Mouse (Mus musculus): Measurements from ENCODE around the gene Slc35g2. TPM values are rescaled to one million over a fixed set of nuclear protein-coding genes. Genes with fewer than 3 reads are reported as not detected.

Slc35g2 gene
- polyA plus RNA-seq (2016; fragmentation: Nextera tagmentation; extraction: Ambion mirVana) = 8.3 and 9.6 TPM in 2 replicates

DNA sequence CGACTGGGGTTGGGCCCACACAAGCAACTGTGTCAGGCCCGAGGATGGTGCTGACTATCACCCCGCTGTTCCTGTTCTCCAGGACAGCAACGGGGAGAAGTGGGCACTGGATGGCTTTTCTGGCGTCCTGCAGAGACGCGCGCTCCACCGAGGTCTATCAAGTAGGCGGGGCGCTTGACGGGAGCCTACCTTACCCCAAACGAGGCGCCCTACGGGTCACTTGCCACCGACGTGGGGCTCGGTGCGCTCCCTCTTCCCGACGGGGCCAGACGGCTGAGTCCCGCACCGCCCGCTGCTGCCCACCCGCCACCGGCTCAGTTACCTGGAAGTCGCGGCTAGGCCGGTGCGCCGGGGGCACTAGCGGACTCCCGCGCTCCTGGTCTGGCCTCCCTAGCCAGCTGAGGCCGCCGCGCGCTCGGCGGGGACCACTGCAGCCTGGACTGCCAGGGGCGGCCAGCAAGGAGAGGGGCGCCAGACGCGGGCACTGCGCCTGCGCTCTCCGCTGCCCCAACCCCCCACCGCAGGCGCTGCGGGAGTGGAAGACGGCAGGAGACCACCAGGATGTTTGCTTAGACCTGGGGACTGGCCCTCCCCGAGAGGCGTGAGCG, at the start of gene Slc35g2:
Gene Slc35g2, minus strand, starts transcription at position 465 of the 608 bp plus-strand sequence.
- Histone ChIP-seq H3K4me1 (replicated peaks) (peaks cover 6% of the 10 kb centered on the region; the same call in 1 of the 2 replicates), H3K4me2 (peak within 1 kb of the TSS; percentile 85), H3K4me3 (peak within 1 kb of the TSS; percentile 82), H3K36me3 (no peaks in the 10 kb centered on the region), H3K9ac (peak within 1 kb of the TSS; percentile 80), H3K27ac (ENCODE audit: poor library complexity, severe bottlenecking) (0 out of 2 replicates have a peak within 1 kb of the TSS, but pooled peaks have one; percentile 19), H3K27me3 (replicated peaks) (no peaks in the 10 kb centered on the region), H3K9me3 (replicated peaks) (no peaks in the 10 kb centered on the region)
- ATAC-seq (ENCODE audit: insufficient number of reproducible peaks, low FRiP score) = peak; percentile 82
- 0% methylated on average over 54 of the region's 55 CpGs for WGBS

DNA sequence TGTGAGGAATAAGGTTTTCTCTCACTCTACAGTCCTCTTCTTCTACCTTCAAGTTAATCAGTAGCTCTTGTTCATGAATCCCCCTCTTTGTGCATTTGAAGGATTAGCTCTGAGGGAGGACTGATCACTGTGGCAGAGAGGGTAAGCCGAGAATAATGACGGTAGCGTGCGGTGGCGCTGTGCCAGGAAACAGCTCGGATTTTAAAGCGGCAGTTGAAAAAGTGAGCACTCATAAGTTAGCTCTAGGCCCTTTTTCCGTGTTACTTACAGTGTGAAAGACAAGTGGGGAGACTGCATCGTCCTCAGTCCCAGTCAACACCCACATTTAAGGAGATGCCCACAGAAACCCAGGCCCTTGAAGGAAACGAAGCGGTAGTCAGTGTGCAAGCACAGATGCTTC, 46.1 kb upstream of the Slc35g2 start:
- H3K9ac ChIP-seq = no peak overlapping the region
- no peak overlapping the region for H3K4me2 ChIP-seq

DNA sequence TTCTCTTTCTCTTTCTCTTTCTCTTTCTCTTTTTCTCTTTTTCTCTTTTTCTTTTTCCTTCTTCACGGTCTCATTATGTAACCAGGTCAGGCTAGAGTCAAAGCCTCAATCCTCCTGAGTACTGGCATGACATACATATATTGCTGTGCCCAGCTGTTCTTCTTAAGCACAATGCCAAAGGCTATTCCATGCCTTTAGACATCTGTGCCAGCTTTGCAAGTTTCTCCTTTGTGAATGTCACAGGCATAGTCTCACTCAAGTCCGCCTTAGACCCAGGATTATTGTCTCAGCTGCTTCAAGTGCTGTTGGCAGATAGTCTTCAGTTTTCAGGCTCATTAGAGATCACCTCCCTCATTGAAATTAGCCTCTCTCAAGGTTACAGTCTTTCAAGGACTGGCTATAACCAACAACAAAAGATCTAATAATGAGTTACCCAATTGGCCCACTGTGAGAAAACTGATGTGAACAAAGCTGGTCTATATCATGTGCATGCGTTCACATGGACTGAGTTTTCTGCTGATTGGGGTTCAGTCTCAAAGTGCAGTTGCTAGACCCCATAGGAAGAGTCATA, 42.7 kb upstream of the Slc35g2 start:
- H3K9ac ChIP-seq = no peak overlapping the region
- H3K4me2 ChIP-seq = no peak overlapping the region
- WGBS = 77% methylated on average over 3 of the region's 3 CpGs
- no peak for ATAC-seq (ENCODE audit: insufficient number of reproducible peaks, low FRiP score)
- no peak overlapping the region for H3K27ac ChIP-seq (ENCODE audit: poor library complexity, severe bottlenecking)
- H3K36me3 ChIP-seq = no peaks in the 10 kb centered on the region
- H3K4me1 ChIP-seq (replicated peaks) = peaks cover 3% of the 10 kb centered on the region
- H3K27me3 ChIP-seq (replicated peaks) = no peaks in the 10 kb centered on the region
- H3K9me3 ChIP-seq (replicated peaks) = no peaks in the 10 kb centered on the region
- H3K4me3 ChIP-seq = no peak overlapping the region

More for the DNA sequence above, 46.1 kb upstream of the Slc35g2 start:
- 58% methylated on average over 11 of the region's 11 CpGs for WGBS
- Histone ChIP-seq H3K9me3 (replicated peaks) (no peaks in the 10 kb centered on the region), H3K27ac (ENCODE audit: poor library complexity, severe bottlenecking) (no peak overlapping the region), H3K27me3 (replicated peaks) (no peaks in the 10 kb centered on the region), H3K36me3 (no peaks in the 10 kb centered on the region), H3K4me3 (no peak overlapping the region), H3K4me1 (replicated peaks) (peaks cover 3% of the 10 kb centered on the region)
- ATAC-seq (ENCODE audit: insufficient number of reproducible peaks, low FRiP score) = no peak

DNA sequence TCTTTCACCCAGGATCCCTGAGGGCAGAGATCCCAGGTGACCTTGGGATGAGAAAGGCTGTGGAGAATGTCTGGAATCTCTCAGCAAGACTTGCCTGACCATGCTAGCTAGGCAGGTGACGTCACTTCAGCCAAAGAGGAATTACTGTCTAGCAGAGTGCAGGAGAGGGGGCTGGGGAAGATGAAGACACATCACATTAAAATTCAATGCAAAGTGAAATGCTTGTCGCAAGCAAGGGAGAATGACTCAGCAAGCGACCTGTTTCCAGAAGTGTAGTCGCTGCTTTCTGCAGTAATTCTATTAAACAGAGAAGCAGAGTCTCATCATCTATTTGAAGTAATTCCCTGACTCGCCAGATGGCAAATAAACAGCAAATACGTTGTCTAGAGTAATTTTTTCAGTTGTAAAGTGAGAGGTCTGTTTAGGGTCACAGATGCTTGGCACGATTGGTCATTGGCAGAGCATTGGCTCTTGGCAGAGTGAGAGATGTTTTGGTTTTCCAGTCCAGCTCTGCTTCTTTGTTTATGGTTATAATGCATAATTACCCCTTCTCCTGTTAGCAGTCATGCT, 35.2 kb upstream of the Slc35g2 start:
- ATAC-seq (ENCODE audit: insufficient number of reproducible peaks, low FRiP score) = no peak
- WGBS = 46% methylated on average over 7 of the region's 7 CpGs
- Histone ChIP-seq H3K27ac (ENCODE audit: poor library complexity, severe bottlenecking) (no peak overlapping the region), H3K36me3 (no peaks in the 10 kb centered on the region), H3K9ac (no peak overlapping the region), H3K4me2 (peak overlapping the region; percentile 23), H3K9me3 (replicated peaks) (peaks cover 4% of the 10 kb centered on the region; the same call in 1 of the 2 replicates), H3K4me3 (no peak overlapping the region), H3K4me1 (replicated peaks) (peaks cover 7% of the 10 kb centered on the region; the same call in 1 of the 2 replicates), H3K27me3 (replicated peaks) (no peaks in the 10 kb centered on the region)

DNA sequence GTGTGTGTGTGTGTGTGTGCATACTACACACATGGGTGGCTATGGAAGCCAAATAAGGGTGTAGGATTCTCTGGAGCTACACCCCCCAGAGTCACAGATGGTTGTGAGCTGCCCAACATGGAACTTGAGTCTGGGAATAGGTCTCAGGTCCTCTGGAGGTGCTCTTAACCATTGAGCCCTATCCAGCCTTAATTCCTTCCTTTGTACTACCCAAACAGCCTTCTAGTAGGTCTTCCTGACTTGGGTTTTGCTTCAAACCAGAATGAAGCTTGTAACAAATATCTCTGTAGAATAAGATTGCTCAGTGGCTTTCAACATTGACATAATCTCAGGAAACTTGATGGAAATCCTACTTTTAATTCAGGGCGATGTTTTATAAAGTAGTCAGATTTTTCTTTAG, 34.6 kb upstream of the Slc35g2 start:
- 92% methylated on average over 1 of the region's 1 CpGs for WGBS

DNA sequence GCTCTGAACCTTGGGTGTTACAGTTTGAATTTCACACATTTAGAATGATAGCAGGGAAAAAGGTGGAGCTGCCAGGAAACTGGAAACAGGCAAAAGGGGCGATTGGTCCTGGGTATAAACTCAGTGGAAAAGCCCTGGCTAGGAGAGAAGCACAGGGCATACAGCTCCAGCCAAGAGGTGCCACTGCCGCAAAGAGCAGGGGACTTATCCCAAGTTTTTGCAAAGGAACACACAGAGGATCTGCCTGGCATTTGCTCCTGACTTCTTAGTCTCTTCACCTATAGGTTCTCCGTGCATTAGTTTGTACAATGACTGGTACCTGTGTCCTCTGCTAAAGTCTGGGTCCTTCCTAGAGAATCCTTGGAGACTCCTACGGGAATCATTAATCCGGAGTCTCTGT, 32.3 kb upstream of the Slc35g2 start:
- Histone ChIP-seq H3K27me3 (replicated peaks) (no peaks in the 10 kb centered on the region), H3K4me3 (no peak overlapping the region), H3K4me2 (no peak overlapping the region), H3K36me3 (no peaks in the 10 kb centered on the region), H3K4me1 (replicated peaks) (peaks cover 7% of the 10 kb centered on the region; the same call in 1 of the 2 replicates), H3K27ac (ENCODE audit: poor library complexity, severe bottlenecking) (no peak overlapping the region), H3K9ac (no peak overlapping the region), H3K9me3 (replicated peaks) (peaks cover 4% of the 10 kb centered on the region; the same call in 1 of the 2 replicates)
- 67% methylated on average over 5 of the region's 5 CpGs for WGBS
- no peak for ATAC-seq (ENCODE audit: insufficient number of reproducible peaks, low FRiP score)

More for the DNA sequence above, 34.6 kb upstream of the Slc35g2 start:
- no peak overlapping the region for H3K9ac ChIP-seq
- 0 out of 2 replicates have a peak overlapping the region, but pooled peaks have one; percentile 30 for H3K27ac ChIP-seq (ENCODE audit: poor library complexity, severe bottlenecking)
- H3K4me1 ChIP-seq (replicated peaks) = peaks cover 7% of the 10 kb centered on the region; the same call in 1 of the 2 replicates
- H3K9me3 ChIP-seq (replicated peaks) = peaks cover 4% of the 10 kb centered on the region; the same call in 1 of the 2 replicates
- H3K4me2 ChIP-seq = no peak overlapping the region
- no peak for ATAC-seq (ENCODE audit: insufficient number of reproducible peaks, low FRiP score)
- H3K36me3 ChIP-seq = no peaks in the 10 kb centered on the region
- H3K4me3 ChIP-seq = no peak overlapping the region
- H3K27me3 ChIP-seq (replicated peaks) = no peaks in the 10 kb centered on the region

DNA sequence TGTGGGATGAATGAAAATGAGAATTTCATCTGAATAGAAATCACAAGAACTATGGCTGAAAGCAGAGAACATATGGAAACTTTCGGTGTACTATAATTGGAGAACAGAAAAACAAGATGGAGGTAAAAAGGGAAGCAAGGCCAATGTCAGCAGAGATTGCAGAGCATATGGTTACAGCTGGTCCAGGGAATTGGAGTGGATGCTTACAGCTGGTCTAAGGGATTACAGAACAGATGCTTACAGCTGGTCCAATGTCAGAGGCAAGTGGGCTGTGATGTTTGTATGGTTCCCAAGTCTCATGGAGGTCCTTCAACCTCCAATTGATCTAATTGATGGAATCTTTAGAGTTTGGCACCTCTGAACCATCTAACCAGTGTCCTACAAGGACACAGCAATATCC, 31.2 kb upstream of the Slc35g2 start:
- Histone ChIP-seq H3K9ac (no peak overlapping the region), H3K4me2 (no peak overlapping the region), H3K4me3 (no peak overlapping the region), H3K36me3 (no peaks in the 10 kb centered on the region), H3K4me1 (replicated peaks) (peaks cover 7% of the 10 kb centered on the region; the same call in 1 of the 2 replicates), H3K27ac (ENCODE audit: poor library complexity, severe bottlenecking) (no peak overlapping the region), H3K27me3 (replicated peaks) (no peaks in the 10 kb centered on the region), H3K9me3 (replicated peaks) (peaks cover 4% of the 10 kb centered on the region; the same call in 1 of the 2 replicates)
- ATAC-seq (ENCODE audit: insufficient number of reproducible peaks, low FRiP score) = no peak
- 84% methylated on average over 1 of the region's 1 CpGs for WGBS

DNA sequence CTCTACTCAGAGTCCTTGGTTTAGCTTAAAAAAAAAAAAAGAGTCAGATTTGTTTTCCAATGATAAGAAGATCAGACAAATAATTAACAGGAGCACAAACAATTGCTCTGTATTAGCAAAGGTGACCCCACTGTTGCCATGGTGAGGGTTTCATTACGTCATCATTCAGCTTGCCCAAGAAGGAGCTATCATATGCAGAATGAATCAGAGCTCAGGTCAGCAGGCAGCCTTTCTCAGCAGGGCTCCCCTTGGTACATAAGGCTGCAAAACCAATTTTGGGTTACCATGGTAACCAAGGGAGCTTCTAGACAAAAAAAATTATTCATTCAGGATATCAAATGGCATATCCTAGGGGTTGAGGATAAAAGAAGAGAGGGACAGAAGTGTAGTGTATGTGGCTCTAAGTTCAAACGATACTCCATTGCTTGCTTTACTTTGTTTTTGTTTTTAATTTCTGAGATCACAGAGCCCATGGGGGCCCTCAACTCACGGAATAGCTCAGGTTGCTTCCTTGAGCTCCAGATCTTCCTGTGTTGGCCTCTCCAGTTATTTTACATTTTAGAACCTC, 29.0 kb upstream of the Slc35g2 start:
- Histone ChIP-seq H3K4me3 (no peak overlapping the region), H3K9me3 (replicated peaks) (peaks cover 4% of the 10 kb centered on the region; the same call in 1 of the 2 replicates), H3K36me3 (no peaks in the 10 kb centered on the region), H3K9ac (no peak overlapping the region), H3K27me3 (replicated peaks) (no peaks in the 10 kb centered on the region), H3K4me1 (replicated peaks) (no peaks in the 10 kb centered on the region), H3K4me2 (no peak overlapping the region), H3K27ac (ENCODE audit: poor library complexity, severe bottlenecking) (no peak overlapping the region)
- 70% methylated on average over 3 of the region's 3 CpGs for WGBS
- ATAC-seq (ENCODE audit: insufficient number of reproducible peaks, low FRiP score) = no peak

DNA sequence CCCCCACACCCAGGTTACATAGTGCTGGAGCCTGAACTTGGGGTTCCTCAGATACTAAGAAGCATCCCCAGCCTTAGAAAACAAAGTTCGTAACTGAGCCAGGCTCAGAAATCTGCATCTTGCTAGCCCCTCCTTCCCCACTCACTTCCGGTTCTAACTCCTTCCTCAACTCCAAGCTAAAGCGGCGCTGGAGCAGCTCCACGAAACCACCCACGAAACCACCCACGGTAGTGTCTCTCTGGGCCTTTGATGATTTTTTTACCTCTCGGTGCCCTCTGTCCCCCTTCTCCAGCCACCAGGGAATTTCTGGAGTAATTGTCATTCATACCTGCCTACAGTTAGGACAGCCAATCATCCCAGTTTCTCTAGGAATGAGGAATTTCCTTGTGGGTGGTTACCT, 26.7 kb upstream of the Slc35g2 start, which contains the start of gene Stag1:
Gene Stag1, plus strand, starts transcription at position 253 of the 400 bp plus-strand sequence.
- no peak for ATAC-seq (ENCODE audit: insufficient number of reproducible peaks, low FRiP score)
- Histone ChIP-seq H3K27ac (ENCODE audit: poor library complexity, severe bottlenecking) (no peak within 1 kb of the TSS), H3K36me3 (no peaks in the 10 kb centered on the region), H3K9me3 (replicated peaks) (peaks cover 4% of the 10 kb centered on the region; the same call in 1 of the 2 replicates), H3K4me3 (no peak within 1 kb of the TSS), H3K9ac (no peak within 1 kb of the TSS), H3K4me2 (no peak within 1 kb of the TSS), H3K4me1 (replicated peaks) (no peaks in the 10 kb centered on the region), H3K27me3 (replicated peaks) (no peaks in the 10 kb centered on the region)
- 82% methylated on average over 8 of the region's 8 CpGs for WGBS

DNA sequence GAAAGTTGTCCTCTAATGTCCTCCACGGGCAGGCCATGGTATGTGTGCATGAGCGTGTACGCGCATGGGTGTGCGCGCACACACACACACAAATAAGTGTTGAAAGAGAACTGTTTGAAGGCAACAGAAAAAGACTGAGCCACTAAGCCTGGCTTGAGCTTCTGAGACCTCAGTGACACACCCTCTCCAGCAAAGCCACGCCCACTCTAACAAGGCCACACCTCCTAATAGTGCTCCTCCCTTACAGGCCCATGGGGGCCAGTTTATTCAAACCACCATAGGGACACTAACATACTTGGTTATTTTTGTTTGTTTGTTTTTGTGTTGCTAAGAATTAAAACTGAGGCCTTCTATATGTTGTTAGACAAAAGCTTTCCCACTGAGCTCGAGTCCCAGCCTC, 25.4 kb upstream of the Slc35g2 start:
- Histone ChIP-seq H3K9ac (no peak overlapping the region), H3K4me3 (no peak overlapping the region), H3K36me3 (no peaks in the 10 kb centered on the region), H3K27me3 (replicated peaks) (no peaks in the 10 kb centered on the region), H3K4me2 (no peak overlapping the region), H3K27ac (ENCODE audit: poor library complexity, severe bottlenecking) (no peak overlapping the region), H3K4me1 (replicated peaks) (no peaks in the 10 kb centered on the region), H3K9me3 (replicated peaks) (peaks cover 3% of the 10 kb centered on the region; the same call in 1 of the 2 replicates)
- WGBS = 85% methylated on average over 8 of the region's 8 CpGs
- ATAC-seq (ENCODE audit: insufficient number of reproducible peaks, low FRiP score) = no peak

DNA sequence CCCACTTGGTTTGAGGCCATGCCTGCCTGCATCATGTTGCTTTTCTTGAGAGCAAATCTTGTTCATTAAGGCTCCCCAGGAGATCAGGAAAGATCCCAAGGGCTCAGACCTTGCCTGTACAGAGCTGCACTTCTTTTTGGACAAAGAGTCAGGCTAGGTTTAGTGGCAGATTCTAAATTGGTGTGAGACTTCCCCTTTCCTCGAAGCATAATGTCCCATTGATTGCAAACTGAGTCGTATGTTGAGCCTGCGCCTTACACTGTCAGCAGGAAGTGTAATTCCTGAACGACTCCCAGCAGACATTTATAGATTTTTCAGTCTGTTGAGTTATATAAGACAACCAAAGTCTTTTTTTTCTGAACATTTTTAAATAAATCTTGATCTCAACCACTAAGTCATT, 19.6 kb upstream of the Slc35g2 start:
- Histone ChIP-seq H3K4me2 (no peak overlapping the region), H3K36me3 (no peaks in the 10 kb centered on the region), H3K27me3 (replicated peaks) (no peaks in the 10 kb centered on the region), H3K9ac (no peak overlapping the region), H3K27ac (ENCODE audit: poor library complexity, severe bottlenecking) (no peak overlapping the region), H3K4me3 (no peak overlapping the region), H3K4me1 (replicated peaks) (no peaks in the 10 kb centered on the region), H3K9me3 (replicated peaks) (no peaks in the 10 kb centered on the region)
- no peak for ATAC-seq (ENCODE audit: insufficient number of reproducible peaks, low FRiP score)
- 64% methylated on average over 4 of the region's 4 CpGs for WGBS

Measured in heart, embryonic 12.5 days (tissue).